Mouse (Mus musculus): ENCODE results near the gene Mark1. TPM values are rescaled to one million over a fixed set of nuclear protein-coding genes. Genes with fewer than 3 reads are reported as not detected.

The Mark1 gene
- polyA plus RNA-seq, 1 experiment = 63.8 TPM

DNA sequence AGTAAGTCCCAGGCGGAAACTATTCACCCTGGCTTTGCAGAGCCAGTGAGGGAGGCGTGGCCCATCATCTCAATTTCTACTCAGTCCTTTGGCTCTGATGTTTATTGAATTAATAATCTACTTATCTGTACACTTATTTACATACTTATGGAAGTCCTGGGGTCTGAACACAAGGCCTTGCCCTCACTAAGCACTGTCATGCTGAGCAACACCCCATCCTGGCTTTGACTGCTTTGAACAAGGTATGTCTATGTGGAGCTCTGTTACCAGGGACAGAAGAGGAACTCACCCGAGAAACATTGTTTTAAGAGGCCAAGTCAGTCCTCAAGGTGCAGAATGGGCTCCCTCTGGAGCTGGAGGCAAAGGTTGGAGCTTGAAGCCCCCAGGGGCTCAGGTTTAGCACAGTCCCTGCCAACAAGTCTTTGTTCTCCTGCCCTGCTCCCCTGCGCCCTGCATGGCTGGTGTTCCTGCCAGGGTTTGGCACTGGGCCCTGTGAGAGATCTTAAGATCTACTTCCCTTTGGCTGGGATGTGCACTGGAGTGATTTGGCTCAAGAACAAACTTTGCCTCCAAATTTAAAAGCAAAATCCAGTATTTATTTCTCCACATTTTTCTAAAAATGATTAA lies 129.3 kb downstream of the Mark1 start:
- peak; percentile 76 for DNase-seq (ENCODE audit: low read depth)
- TF ChIP-seq CTCF (IDR thresholded peaks at IDR 0.05; ENCODE audit: borderline replicate concordance, extremely low read depth, insufficient read depth, insufficient read length) (no peak), POLR2A (IDR thresholded peaks at IDR 0.05; ENCODE audit: borderline replicate concordance, extremely low read depth, insufficient read depth, insufficient read length, poor library complexity, severe bottlenecking) (no peak)

DNA sequence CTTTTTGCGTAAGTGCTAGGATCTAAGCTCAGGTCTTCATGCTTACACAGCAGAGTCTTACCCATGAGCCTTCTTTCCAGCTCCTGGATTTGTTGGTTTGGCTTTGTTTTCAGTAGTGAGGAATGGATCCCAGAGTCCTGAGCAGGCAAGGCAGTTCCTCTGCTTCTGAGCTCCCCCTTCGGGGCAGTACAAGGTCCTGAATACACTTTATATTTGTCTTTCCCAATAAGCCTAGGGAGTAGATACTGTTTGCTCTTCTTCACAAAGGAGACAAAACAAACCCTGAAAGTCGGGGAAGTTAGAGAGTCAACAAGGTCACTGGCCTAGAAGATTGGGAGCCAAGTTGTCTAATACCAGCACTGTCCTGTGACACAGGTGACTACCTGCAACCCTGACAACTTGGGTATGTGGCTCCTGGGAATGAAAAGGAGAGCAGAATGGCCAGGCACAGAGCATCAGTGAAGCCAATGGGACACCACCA lies 131.7 kb downstream of the Mark1 start:
- DNase-seq (ENCODE audit: low read depth) = no peak
- TF ChIP-seq CTCF (IDR thresholded peaks at IDR 0.05; ENCODE audit: borderline replicate concordance, extremely low read depth, insufficient read depth, insufficient read length) = no peak
- TF ChIP-seq POLR2A (IDR thresholded peaks at IDR 0.05; ENCODE audit: borderline replicate concordance, extremely low read depth, insufficient read depth, insufficient read length, poor library complexity, severe bottlenecking) = no peak

- no peak for DNase-seq (ENCODE audit: low read depth)
- no peak for TF ChIP-seq CTCF (IDR thresholded peaks at IDR 0.05; ENCODE audit: borderline replicate concordance, extremely low read depth, insufficient read depth, insufficient read length)
- no peak for TF ChIP-seq POLR2A (IDR thresholded peaks at IDR 0.05; ENCODE audit: borderline replicate concordance, extremely low read depth, insufficient read depth, insufficient read length, poor library complexity, severe bottlenecking)
These were observed 135.0 kb downstream of the Mark1 start for GRCm38 (mm10) chr1:184864381-184864801.

DNA sequence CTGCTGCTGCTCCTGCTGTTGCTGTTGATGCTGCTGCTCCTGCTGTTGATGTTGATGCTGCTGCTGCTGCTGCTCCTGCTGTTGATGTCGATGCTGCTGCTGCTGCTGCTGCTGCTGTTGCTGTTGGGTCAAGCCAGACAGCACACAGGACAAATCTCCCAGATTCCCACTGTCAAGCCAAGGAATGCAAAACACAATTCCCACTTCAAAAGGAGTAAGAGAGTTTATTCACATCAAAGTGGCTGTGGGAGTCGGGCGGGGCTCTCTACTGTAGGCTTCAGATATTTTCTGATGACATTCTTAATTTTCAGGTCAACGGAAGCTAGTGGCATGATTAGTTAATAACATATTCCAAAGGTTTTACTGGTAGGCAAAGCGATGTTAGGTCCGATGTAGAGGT lies 136.7 kb downstream of the Mark1 start:
- no peak for TF ChIP-seq CTCF (IDR thresholded peaks at IDR 0.05; ENCODE audit: borderline replicate concordance, extremely low read depth, insufficient read depth, insufficient read length)
- no peak for TF ChIP-seq POLR2A (IDR thresholded peaks at IDR 0.05; ENCODE audit: borderline replicate concordance, extremely low read depth, insufficient read depth, insufficient read length, poor library complexity, severe bottlenecking)
- no peak for DNase-seq (ENCODE audit: low read depth)

GRCm38 (mm10) chr1:184861551-184861950 lies 137.8 kb downstream of the Mark1 start:
- TF ChIP-seq CTCF (IDR thresholded peaks at IDR 0.05; ENCODE audit: borderline replicate concordance, extremely low read depth, insufficient read depth, insufficient read length) (no peak), POLR2A (IDR thresholded peaks at IDR 0.05; ENCODE audit: borderline replicate concordance, extremely low read depth, insufficient read depth, insufficient read length, poor library complexity, severe bottlenecking) (no peak)

GRCm38 (mm10) chr1:184860276-184860675 lies 139.1 kb downstream of the Mark1 start:
- no peak for DNase-seq (ENCODE audit: low read depth)
- TF ChIP-seq CTCF (IDR thresholded peaks at IDR 0.05; ENCODE audit: borderline replicate concordance, extremely low read depth, insufficient read depth, insufficient read length) = no peak
- no peak for TF ChIP-seq POLR2A (IDR thresholded peaks at IDR 0.05; ENCODE audit: borderline replicate concordance, extremely low read depth, insufficient read depth, insufficient read length, poor library complexity, severe bottlenecking)

More at GRCm38 (mm10) chr1:184861551-184861950, 137.8 kb downstream of the Mark1 start:
- DNase-seq (ENCODE audit: low read depth) = no peak

DNA sequence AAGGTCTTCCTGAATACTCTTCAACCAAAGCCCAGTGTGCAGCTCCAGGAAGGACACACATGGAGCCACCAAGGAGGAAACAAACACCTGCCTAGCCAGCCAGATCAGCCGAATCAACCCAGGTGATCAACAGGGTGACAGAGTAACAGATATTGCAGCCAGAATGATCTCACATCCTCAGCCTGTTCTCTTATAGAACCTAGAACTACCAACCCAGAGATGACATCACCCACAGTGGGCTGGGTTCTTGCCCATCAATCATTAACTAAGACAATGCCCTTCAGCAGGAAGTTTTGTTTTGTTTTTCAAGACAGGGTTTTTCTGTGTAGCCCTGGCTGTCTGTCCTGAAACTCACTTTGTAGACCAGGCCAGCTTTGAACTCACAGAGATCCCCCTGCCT lies 141.1 kb downstream of the Mark1 start:
- DNase-seq (ENCODE audit: low read depth) = no peak
- TF ChIP-seq POLR2A (IDR thresholded peaks at IDR 0.05; ENCODE audit: borderline replicate concordance, extremely low read depth, insufficient read depth, insufficient read length, poor library complexity, severe bottlenecking) (no peak), CTCF (IDR thresholded peaks at IDR 0.05; ENCODE audit: borderline replicate concordance, extremely low read depth, insufficient read depth, insufficient read length) (no peak)

DNA sequence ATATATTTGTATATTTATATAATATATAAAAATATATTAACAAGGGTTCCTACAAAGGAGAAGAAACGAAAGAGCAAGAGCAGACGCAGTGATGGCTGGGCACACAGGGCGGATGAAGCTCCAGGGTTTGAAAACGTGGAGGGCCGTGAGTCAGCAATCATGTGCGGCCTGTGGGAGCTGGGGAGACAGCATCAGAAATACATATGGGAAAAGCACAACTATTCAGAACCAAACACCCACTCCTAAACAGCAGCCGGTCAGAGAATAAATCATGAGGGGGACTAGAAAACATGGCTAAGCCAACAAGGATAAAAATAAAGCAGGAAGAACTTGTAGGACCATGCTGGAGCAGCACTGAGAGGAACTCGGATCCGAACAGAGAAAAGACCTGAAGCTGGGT lies 142.2 kb downstream of the Mark1 start:
- TF ChIP-seq CTCF (IDR thresholded peaks at IDR 0.05; ENCODE audit: borderline replicate concordance, extremely low read depth, insufficient read depth, insufficient read length) (no peak), POLR2A (IDR thresholded peaks at IDR 0.05; ENCODE audit: borderline replicate concordance, extremely low read depth, insufficient read depth, insufficient read length, poor library complexity, severe bottlenecking) (no peak)
- DNase-seq (ENCODE audit: low read depth) = no peak

DNA sequence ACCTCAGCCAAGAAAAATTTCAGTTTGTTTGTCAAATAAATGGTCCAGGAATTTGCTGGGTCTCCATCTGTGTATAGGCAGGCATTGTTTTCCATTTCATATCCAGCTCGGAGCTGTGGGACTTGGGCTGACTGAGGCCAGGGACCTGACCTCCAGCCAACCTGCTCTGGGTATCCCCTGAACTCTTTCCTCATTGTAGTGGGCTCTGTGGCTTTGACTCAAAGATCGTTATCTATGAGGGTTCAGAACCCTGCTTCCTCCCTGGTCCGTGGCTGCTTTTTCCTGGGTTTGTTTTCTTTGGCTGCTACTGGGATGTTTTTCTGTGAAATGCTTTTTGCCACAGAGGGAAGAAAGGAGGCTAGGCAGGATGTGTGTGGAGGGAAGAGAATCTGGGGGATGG lies 145.4 kb downstream of the Mark1 start:
- DNase-seq (ENCODE audit: low read depth) = no peak
- TF ChIP-seq CTCF (IDR thresholded peaks at IDR 0.05; ENCODE audit: borderline replicate concordance, extremely low read depth, insufficient read depth, insufficient read length) = no peak
- TF ChIP-seq POLR2A (IDR thresholded peaks at IDR 0.05; ENCODE audit: borderline replicate concordance, extremely low read depth, insufficient read depth, insufficient read length, poor library complexity, severe bottlenecking) = no peak

DNA sequence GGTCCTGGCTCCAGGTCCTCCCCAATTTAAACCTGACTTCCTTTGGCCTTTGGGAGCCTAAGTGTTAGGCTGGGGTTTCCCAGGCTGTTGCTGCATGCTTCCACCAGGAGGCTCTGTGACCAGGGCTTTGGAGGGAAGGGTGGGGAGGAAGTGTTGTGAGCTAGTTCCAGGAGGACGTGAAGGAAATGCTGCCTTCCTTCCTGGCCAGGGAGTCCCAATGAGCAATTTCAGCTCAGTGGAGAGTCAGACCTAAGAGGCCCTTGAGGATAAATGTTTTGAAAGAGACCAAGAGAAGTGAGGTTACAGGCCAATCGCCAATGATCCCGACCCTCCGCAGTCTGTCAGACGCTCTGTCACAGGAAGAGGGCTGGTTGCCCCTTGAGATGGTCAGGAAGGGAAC lies 146.0 kb downstream of the Mark1 start:
- peak; percentile 64 for DNase-seq (ENCODE audit: low read depth)

GRCm38 (mm10) chr1:184851741-184852618 lies 147.4 kb downstream of the Mark1 start:
- no peak for TF ChIP-seq POLR2A (IDR thresholded peaks at IDR 0.05; ENCODE audit: borderline replicate concordance, extremely low read depth, insufficient read depth, insufficient read length, poor library complexity, severe bottlenecking)
- peak; percentile 79 for TF ChIP-seq CTCF (IDR thresholded peaks at IDR 0.05; ENCODE audit: borderline replicate concordance, extremely low read depth, insufficient read depth, insufficient read length)
- DNase-seq (ENCODE audit: low read depth) = peak; percentile 93

More for the DNA sequence above, 146.0 kb downstream of the Mark1 start:
- TF ChIP-seq POLR2A (IDR thresholded peaks at IDR 0.05; ENCODE audit: borderline replicate concordance, extremely low read depth, insufficient read depth, insufficient read length, poor library complexity, severe bottlenecking) (no peak), CTCF (IDR thresholded peaks at IDR 0.05; ENCODE audit: borderline replicate concordance, extremely low read depth, insufficient read depth, insufficient read length) (peak; percentile 80)
